Mouse (Mus musculus) T-helper 1 cell (primary cell): ENCODE results near the gene Fhl1.

Experiments
- in situ Hi-C: fragments of 300-600 bp; cut with MboI, MseI; formaldehyde crosslinking; loops from one replicate; pipeline ENCODE4 v1.15.1; 2025; ENCODE audit warnings: high pct_unique_total_duplicates

Fhl1 gene

DNA sequence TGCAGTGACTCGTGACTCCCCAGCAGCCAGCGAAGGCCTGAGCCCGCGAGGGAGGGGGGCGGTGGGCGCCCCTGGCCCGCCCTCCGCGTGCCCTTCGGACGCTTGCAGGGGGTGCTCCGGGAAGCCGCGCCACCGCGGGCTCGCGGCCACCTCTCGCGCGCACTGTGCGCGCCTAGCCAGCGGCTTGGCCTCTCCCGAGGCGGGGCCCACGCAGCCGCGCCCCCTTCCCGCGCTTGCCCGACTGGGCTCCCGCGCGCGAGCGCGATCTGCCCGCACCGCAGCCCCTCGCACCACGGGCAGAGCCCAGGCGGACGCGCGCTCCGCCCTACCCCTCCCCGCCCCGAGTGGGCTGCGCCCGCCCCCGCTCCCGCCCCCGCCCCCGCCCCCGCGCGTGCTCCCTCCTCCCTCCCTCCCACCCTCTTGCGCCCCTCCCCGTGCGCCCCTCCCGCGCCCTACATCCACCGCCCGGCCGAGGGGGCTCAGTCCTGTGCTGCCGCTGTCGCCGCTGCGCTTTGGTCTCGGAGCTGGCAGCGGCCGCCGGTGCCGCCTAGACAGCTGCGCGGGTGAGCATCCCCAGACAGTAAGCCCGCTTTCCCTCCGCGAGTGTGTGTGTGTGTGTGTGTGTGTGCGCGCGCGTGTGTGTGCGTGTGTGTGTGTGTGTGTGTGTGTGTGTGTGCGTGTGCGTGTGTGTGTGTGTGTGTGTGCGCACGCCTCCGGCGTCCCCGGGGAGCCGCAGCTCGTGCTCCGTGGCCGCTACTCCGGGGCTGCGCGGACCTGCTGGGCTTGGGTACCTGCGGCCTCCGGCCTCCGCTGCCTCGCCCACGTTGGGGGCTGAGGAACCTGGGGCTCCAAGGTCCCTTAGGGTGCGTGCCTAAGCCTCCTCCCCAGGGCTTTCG is at the start of gene Fhl1:
Gene Fhl1 (plus strand): TSS at position 482 of the 896 bp plus-strand sequence.
- in situ Hi-C loops, result no loop called here

GRCm38 (mm10) chrX:56682156-56682720 is 49.3 kb upstream of the Fhl1 start:
- in situ Hi-C loops, result no loop called here

DNA sequence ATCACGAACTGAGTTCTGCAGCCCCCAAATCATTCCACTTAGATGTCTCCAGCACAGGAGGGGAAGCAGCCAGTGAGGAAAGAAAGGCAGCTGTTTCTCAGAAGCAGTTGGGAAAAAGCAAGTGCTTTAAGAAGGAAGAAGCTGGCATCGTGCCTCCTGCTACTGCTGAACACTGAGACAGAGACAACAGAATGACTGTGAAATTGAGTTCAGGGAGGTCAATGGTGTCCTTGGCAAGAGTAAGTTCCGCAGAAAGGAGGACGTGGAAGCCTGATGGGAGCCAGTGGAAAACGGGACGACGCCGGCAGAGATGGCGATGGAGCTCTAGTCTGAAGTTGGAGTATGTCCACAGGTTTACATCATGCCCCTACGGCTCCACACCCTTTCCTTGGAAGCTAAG is 48.1 kb upstream of the Fhl1 start:
- in situ Hi-C loops, result no loop called here

- in situ Hi-C loops, result no loop called here
These were observed 39.0 kb upstream of the Fhl1 start for GRCm38 (mm10) chrX:56692554-56692953.

GRCm38 (mm10) chrX:56694539-56694938 is 37.0 kb upstream of the Fhl1 start:
- in situ Hi-C loops, result no loop called here

GRCm38 (mm10) chrX:56697199-56697780 is 34.3 kb upstream of the Fhl1 start:
- in situ Hi-C loops, result no loop called here

DNA sequence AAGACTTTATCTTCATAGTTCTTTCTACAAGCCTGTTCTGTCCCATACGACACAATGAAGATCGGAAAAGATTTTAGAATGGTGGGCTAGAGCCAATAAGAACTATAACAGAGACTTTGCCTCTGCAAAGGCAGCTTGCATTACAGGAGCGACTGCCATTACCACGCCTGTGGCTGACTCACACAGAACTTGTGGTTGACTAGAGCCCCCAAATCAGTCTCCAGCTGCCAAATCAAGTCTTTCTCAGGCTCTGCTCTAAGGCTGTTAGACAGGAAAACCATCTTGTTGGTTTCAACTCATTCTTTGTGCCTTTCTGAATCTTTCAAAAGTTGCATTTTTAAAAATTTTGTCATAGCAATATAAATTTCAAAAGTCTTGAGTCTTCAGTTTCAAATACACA is 33.7 kb upstream of the Fhl1 start:
- in situ Hi-C loops, result no loop called here

- in situ Hi-C loops, result no loop called here
These were observed 30.3 kb upstream of the Fhl1 start for GRCm38 (mm10) chrX:56701261-56701660.

- in situ Hi-C loops, result no loop called here
These were observed 27.5 kb upstream of the Fhl1 start for GRCm38 (mm10) chrX:56703965-56704562.

GRCm38 (mm10) chrX:56708592-56709370 is 22.8 kb upstream of the Fhl1 start:
- in situ Hi-C loops, result no loop called here

GRCm38 (mm10) chrX:56710522-56710921 is 21.1 kb upstream of the Fhl1 start:
- in situ Hi-C loops, result no loop called here

DNA sequence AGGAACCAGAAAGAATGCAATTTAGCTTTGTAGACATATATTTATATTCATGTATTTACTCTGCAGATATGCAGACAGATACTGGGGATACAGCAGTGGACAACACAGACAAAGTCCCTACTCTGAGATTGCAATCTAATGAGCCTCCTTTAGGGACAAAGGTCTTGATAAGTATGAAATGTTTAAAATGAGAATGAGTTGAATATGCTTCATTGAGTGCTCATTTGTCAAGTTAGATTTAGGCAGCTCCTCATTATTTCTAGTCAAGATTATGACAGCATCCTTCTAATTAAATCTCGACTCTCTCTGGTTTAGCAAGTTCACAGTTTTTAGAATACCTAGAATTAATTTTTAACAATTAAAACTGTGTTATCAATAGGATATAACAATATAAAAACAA is 18.9 kb upstream of the Fhl1 start:
- in situ Hi-C loops, result no loop called here

DNA sequence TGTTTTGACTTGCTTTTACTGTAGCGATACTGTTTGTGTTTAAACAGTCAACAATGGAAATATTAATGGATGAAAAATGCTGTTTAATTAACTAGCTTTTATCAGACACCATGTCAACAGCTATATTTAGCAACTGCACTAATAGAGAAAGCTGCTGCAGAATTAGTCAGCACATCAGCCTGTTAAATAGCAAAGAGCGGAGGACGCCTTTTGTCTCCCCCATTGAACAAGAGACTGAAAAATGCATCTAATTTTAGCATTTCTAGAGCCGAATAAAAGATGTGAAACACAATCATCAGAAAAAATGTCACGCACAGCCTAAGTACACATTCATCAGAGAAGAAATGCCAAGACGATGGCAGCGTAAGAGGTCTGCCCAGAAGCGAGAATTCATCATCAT is 9.0 kb upstream of the Fhl1 start:
- in situ Hi-C loops, result no loop called here

GRCm38 (mm10) chrX:56728507-56728906 is 3.1 kb upstream of the Fhl1 start:
- in situ Hi-C loops, result no loop called here

DNA sequence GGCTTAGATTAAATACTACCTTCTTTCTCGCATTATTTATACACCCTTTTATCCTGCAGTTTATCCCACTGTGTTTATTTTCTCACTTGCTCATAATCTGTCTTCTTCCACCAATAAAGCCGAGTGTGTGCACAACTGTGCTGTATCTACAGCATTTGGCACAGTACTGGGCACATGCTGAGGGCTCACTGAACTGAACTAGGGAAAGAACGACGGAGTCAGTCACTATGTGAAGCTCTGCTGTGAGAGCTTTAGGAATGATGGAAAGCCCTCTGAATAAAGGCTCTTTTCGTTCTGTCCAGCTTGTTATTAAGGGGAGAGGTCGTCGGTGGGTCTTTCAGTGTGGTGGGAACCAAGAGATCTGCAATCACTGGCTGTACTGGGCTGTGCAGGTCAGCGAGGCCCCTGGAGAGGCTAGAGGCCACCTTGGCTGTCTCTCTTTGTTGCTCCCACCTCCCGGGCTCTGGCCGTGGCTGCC is 720 bp upstream of the Fhl1 start:
- in situ Hi-C loops, result no loop called here

- in situ Hi-C loops, result no loop called here
These were observed 814 bp downstream of the Fhl1 start for GRCm38 (mm10) chrX:56732401-56732800.

DNA sequence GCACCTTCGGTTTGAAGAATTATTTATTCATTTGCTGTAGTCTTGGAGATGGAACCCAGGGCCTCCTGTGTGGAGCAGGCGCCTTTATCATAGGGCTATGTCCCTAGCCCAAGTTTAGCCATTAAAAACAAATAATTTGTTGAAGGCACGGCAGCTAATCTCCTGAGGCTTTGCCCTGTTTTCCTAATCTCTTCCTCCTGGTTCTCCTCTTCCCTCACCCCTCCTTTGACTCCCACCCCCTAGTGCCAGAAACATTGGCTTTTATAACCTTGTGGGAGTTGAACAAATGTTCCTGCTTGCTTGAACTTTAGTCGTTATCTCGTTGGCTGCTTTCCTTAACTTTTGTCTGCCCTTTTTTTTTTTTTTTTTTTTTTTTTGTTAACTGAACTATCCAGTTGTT is 2.8 kb downstream of the Fhl1 start:
- in situ Hi-C loops, result no loop called here

GRCm38 (mm10) chrX:56736226-56736625 is 4.6 kb downstream of the Fhl1 start:
- in situ Hi-C loops, result no loop called here

GRCm38 (mm10) chrX:56737848-56738554 is 6.4 kb downstream of the Fhl1 start:
- in situ Hi-C loops, result no loop called here

GRCm38 (mm10) chrX:56741428-56741827 is 9.8 kb downstream of the Fhl1 start:
- in situ Hi-C loops, result no loop called here

DNA sequence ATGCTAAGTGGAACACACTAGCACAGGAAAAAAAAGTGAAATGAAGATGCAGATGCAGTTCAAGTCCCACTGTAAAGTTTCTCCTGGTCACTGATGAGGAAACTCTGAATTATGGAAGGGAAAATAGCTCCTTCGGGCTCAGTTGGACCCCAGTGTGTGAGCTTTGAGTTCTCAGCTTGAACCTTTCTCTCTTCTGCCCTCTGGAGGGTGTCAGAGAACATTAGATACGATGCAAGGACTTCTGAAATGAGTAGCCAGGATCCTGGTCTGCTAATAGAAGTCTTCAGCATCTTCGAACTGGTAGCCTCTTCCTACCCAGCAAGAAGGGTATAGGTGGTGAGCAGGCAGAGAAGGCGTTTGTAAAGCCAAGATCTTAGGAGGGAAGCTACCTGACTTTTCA is 19.9 kb downstream of the Fhl1 start:
- in situ Hi-C loops, result no loop called here
